Mouse (Mus musculus): ENCODE measurements around the gene Brat1.
A peak's percentile ranks its signal among the peaks of the same experiment; 100 is the strongest.

Gene Brat1

GRCm38 (mm10) chr5:140701661-140702060 lies 3.1 kb upstream of the Brat1 start:
- DNase-seq (ENCODE audit: low read depth, low spot score): peak; percentile 42

GRCm38 (mm10) chr5:140702103-140702513 lies 2.7 kb upstream of the Brat1 start, which contains the start of gene Iqce:
Iqce (minus strand) TSS chr5:140702378.
- peak; percentile 92 for DNase-seq (ENCODE audit: low read depth, low spot score)

- no peak for DNase-seq (ENCODE audit: low read depth, low spot score)
Observed at GRCm38 (mm10) chr5:140702618-140703175, 2.1 kb upstream of the Brat1 start.

- DNase-seq (ENCODE audit: low read depth, low spot score): no peak
Observed at GRCm38 (mm10) chr5:140703480-140704377, 1.1 kb upstream of the Brat1 start.

GRCm38 (mm10) chr5:140705501-140706171 lies 825 bp downstream of the Brat1 start:
- DNase-seq (ENCODE audit: low read depth, low spot score): no peak

- DNase-seq (ENCODE audit: low read depth, low spot score): no peak
Observed at GRCm38 (mm10) chr5:140710315-140710714, 5.5 kb downstream of the Brat1 start.

- no peak for DNase-seq (ENCODE audit: low read depth, low spot score)
Observed at GRCm38 (mm10) chr5:140711040-140711439, 6.2 kb downstream of the Brat1 start.

GRCm38 (mm10) chr5:140720773-140721172 lies 16.0 kb downstream of the Brat1 start:
- DNase-seq (ENCODE audit: low read depth, low spot score): no peak

- no peak for DNase-seq (ENCODE audit: low read depth, low spot score)
Observed at GRCm38 (mm10) chr5:140722121-140722520, 17.3 kb downstream of the Brat1 start.

GRCm38 (mm10) chr5:140723822-140724221 lies 19.0 kb downstream of the Brat1 start, which contains the start of gene Amz1:
Amz1 (plus strand) TSS chr5:140724127.
- DNase-seq (ENCODE audit: low read depth, low spot score): no peak

GRCm38 (mm10) chr5:140726062-140726839 lies 21.4 kb downstream of the Brat1 start:
- DNase-seq (ENCODE audit: low read depth, low spot score): no peak

- no peak for DNase-seq (ENCODE audit: low read depth, low spot score)
Observed at GRCm38 (mm10) chr5:140726946-140727740, 22.3 kb downstream of the Brat1 start.

GRCm38 (mm10) chr5:140731040-140731797 lies 26.4 kb downstream of the Brat1 start:
- no peak for DNase-seq (ENCODE audit: low read depth, low spot score)

GRCm38 (mm10) chr5:140732195-140732594 lies 27.4 kb downstream of the Brat1 start:
- no peak for DNase-seq (ENCODE audit: low read depth, low spot score)

- no peak for DNase-seq (ENCODE audit: low read depth, low spot score)
Observed at GRCm38 (mm10) chr5:140733336-140733735, 28.5 kb downstream of the Brat1 start.

GRCm38 (mm10) chr5:140735297-140735696 lies 30.5 kb downstream of the Brat1 start:
- peak; percentile 20 for DNase-seq (ENCODE audit: low read depth, low spot score)

- DNase-seq (ENCODE audit: low read depth, low spot score): no peak
Observed at GRCm38 (mm10) chr5:140736166-140736565, 31.4 kb downstream of the Brat1 start.

- DNase-seq (ENCODE audit: low read depth, low spot score): no peak
Observed at GRCm38 (mm10) chr5:140739813-140740212, 35.0 kb downstream of the Brat1 start.

GRCm38 (mm10) chr5:140741040-140741439 lies 36.2 kb downstream of the Brat1 start:
- no peak for DNase-seq (ENCODE audit: low read depth, low spot score)

GRCm38 (mm10) chr5:140741877-140742276 lies 37.1 kb downstream of the Brat1 start:
- DNase-seq (ENCODE audit: low read depth, low spot score): no peak

Measured in forelimb bud, embryonic 11.5 days (tissue).